Mouse (Mus musculus): Measurements from ENCODE around the gene Six3.

Six3 gene

DNA sequence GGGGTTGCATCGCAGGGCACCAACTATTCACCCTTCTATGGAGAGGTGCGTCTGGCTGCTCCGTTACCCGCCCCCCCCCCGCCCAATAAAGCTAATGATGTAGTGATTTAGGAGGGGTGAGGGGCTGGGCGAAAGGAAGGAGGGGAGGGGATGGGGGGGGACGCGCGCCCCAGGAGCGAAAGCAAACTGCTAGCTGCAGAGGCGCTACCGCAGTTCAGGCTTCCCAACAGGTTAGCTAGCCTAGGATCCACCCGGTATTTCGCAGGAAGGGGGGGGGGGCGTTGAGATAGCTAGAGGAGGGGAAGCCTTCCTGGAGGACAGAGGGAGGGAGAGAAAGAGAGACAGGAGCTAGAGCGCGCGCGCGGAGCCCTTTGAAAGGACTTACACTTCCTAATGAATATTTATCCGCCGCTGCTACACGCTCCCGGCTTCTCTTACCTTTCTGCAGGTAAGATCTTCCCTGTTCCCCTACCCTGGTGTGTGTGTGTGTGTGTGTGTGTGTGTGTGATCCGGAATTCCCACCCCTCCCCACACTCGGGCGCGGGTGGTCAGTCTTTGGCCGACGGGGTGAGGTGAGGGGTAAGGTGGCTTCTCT is at the start of gene Six3:
Gene Six3 (plus strand): TSS at position 343 of the 595 bp plus-strand sequence.
- DNase-seq (ENCODE audit: low spot score) = no peak

DNA sequence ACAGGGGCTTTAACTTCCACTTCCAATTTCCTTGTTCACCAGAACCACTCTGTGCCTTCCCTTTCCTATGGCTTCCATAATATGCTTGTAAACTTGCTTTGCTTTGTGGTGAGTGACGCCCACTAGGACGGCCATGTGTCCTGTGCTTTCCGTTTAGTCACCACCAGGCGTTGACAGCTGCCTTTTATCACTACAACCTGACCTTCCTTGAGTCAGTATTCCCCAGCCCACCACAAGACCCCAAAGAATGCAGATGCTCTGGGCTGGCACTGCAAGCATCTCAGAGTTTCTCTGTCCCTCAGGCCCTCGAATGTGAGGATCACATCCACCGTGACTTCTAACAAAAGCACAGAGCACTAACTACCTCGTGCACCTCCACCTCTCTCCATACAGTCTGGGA is 49.3 kb upstream of the Six3 start:
- DNase-seq (ENCODE audit: low spot score) = no peak

DNA sequence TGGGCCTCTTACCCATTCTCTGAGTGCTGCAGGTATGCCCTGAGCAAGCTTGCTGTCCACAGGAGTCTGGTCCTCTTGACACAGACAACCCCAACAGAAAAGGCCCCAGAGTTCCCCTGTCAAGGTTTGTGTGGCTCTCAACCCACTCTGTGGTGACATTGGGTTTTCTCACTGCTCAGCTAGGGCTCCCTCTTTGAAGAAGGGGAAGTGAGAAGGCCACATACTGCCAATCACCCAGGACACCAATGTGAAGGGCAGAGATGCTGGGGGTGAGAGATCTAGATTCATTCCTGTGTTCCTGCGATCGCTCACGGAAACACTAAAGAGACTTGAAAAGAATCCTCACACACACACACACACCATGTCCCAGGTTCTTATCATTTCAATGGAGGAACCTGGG is 39.4 kb upstream of the Six3 start:
- no peak for DNase-seq (ENCODE audit: low spot score)

DNA sequence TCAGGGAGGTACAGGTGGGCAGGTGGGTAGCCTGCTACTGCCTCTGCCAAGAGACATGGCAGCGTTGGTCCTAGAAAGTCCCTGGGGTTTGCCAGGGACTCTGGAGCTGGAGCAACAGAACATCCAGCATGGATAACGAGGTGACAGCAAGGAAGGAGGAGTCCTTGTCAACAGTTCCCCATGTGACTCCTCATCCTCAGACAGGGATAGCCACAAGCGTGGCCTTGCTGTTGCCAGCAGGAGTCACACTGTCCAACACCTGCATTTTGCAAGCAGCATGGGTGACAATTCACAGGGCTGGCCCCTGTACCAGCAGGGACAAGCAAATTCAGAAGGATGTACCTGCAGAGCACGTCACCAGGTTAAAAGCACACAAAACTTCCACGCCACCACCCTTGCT is 35.1 kb upstream of the Six3 start:
- no peak for DNase-seq (ENCODE audit: low spot score)

DNA sequence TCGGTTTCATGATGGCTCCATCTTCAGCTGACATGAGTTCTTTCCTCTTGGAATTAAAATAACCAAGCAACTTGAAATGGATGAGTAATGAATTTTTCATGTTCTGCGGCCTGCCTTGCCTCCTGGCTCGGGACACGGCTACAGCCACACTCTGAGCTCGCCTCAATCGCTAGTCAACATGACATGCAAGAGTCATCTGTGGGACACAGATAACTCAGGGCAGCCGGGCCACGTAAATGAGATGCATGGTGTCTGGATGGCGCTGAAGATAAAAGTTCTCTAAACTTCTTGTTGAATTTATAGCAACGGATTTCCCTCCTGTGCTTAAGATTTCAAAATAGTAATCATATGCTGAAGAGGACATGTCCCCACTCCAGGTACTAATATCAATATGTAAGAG is 34.1 kb upstream of the Six3 start:
- no peak for DNase-seq (ENCODE audit: low spot score)

DNA sequence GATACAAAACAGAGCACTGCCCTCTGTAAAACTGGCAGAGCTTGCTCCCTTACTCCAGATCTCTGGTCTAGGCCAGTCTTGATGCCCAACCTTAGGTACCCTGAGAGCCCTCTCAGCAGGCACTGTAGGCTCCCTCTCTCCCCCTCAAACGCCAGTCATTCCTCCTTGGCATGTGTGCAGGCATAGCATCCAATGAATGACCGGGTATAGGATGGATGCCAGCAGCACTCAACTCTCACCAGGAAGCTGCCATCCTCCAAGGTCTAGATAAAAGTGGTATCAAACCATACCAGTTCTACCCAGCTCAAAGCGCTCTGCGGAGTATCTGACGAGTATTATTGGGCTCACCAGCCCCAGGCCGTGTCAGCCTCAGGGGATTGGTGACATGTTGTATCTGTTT is 33.2 kb upstream of the Six3 start:
- no peak for DNase-seq (ENCODE audit: low spot score)

DNA sequence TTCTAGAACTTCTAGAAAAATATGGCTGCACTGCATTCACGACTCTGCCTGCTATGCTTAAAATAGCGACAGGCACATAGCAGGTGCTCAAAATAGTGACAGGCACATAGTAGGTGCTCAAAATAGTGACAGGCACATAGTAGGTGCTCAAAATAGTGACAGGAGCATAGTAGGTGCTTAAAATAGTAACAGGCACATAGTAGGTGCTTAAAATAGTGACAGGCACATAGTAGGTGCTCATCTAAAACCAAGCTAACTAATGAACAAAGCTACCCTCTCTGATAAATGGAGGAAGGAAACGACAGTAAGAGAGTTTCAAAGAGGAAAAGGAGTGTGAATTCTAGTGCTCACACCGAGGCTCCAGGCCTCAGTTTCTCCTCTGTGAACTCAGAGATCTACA is 29.2 kb upstream of the Six3 start:
- DNase-seq (ENCODE audit: low spot score) = no peak

DNA sequence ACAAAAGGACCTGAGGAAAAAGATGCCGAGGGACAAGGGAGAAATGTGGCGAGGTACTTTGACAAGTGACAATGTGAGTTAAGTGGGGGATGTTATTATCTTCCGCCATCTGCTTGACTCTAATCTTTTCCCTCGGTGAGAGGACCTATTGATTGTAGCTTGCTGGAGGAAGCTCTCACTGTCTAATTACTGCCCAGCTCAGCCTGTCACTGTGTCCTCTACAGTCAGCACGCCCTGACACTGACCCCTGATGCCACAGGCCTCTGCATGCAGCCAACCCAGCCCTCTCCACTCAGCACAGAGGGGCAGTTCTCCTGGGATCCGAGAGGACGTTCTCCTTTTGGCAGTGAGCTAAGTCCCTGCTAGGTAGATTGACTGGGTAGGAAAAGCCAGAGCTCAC is 28.8 kb upstream of the Six3 start:
- no peak for DNase-seq (ENCODE audit: low spot score)

DNA sequence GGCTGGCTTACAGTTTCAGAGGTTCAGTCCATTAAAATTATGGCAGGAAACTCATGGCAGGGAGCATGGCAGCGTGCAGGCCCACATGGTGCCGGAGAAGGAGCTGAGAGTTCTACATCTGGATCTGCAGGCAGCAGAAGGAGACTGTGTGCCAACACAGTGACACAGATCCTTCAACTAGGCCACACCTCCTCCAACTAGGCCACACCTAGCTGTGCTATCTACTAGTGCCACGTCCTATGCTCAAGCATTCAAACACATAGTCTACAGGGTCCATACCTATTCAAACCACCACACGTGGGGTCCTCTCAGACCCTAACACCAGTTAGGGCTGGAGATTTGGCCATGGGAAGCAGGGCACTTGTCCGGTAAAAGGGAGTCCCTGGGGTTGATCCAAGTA is 27.6 kb upstream of the Six3 start:
- no peak for DNase-seq (ENCODE audit: low spot score)

DNA sequence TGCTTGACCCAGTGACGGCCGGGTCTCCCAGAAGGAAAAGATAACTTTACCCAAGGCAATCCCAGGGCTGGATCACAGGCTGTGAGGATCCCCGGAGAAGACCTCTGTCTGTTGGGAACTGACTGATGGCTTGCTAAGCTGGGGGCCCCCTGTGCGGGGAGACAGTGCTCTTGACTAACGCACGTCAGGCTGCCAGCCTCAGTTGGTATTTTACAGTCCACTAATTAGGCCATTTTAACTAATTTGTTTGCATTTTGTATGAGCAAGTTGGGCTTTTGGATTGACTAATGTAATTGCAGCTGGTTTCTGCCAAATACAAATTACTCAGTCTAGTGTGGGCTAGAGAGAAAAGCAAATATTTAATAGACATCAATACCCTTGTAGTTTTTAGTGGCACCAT is 21.4 kb upstream of the Six3 start:
- no peak for DNase-seq (ENCODE audit: low spot score)

DNA sequence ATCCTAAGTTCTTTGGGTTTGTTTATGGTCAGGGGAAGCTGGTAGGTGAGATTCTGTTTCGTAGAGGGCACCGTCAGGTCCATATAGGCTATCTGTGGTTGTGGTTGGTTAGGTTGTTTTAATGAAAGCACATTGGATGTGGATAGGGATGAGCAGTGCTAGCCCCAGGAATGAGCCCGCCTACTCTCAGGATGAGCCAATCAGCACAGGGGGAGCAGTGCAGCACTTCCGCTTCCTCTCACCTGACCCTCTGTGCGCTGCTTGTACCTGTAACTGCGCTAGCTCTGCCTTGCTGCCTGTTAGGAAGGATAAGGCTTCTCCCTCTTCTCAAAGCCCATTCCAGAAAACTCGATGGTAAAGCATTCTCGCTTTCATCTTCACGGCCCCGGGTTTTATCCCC is 17.6 kb upstream of the Six3 start:
- DNase-seq (ENCODE audit: low spot score) = no peak

DNA sequence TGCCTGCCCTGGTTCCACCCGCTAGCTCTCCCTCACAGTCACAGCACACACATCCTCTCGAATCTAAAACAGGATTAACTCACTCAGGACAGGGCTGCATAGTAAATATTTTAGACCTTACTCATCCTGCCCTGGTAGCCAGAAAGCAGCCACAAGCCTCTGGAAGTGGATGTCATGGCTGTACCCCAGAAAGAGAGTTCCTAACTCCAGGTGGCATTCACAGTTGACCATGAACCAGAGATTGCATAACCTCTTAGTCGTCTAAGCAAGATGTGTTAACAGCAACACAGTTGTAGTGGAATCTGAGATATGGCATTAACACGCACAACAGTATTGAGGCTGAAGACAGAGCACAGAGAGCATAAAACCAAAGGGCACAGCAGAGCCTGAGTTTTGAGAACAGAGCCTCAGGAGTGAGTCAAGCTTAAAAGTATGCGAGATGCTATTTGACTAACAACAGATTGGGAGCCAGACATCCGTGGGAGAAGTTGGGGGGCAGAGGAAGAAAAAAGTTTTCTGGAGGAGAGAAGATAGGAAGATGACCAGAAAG is 17.0 kb upstream of the Six3 start:
- DNase-seq (ENCODE audit: low spot score) = no peak

DNA sequence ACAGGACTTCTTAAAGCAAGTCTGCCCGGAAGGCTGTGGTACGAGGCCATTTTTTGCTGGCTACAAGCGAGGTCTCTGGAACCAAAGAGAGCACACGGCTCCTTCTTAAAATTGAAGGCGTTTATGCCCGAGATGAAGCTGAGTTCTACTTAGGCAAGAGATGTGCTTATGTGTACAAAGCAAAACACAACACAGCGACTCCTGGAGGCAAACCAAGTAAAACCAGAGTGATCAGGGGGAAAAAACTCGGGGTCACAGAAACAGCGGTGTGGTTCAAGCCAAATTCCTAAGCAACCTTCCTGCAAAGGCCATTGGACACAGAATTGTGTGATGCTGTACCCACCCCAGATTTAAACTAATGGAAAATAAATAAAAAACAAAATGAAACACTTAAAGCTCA is 13.9 kb upstream of the Six3 start:
- DNase-seq (ENCODE audit: low spot score) = no peak

DNA sequence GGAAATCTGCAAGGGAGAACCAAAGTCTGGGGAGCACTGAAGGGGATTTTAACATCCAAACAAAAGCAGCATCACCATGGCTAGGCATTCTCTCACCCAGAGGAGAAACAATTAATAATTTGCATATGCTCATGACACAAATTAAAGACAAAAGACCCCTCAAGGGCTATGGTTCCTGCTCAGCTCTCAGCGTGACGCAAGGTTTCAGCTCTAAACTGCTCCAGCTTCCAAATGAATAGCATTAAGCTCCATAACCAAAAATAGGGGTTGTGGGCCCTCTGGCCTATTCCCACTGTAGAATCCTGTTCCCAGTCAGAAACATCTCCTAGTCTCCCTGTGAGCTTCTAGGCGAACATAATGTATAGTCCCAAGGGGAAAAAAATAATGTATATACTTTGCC is 6.9 kb upstream of the Six3 start:
- DNase-seq (ENCODE audit: low spot score) = no peak

DNA sequence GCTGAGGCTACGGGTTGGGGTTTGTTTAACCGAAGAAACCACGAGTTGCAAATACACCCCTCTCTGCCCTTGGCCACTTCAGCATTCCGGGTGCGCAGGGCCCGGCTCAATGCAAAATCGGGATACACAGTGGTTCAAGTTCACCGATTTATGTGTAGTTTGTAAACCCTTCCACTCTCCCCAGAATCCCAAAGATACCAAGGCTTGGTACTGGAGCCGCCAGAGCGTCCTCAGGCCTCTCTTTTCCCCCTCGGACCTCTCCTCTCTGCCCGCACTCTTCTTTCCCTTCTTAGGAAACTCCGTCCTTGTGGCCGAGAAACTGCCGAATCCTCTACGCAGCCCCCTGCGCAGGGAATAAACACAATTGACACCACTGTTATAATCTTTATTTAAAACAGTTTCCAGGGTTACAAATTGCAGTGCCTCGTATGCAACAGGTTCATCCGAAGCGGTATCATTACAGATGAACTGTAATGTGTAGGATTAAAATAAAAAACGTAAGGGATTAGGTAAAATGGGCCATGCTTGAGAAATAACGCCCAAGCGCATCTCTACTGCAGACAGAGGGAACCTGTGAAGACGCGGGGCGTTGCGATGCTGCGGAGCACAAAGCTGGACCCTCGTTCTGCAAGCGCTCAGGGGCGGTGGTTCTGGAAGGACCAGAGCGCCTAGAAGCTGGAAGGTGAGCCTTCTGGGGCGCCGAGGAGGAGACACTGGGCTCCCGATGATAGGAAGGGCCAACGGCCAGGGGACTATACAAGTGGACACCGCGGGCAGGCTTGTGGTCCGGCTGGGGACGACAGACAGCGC is 5.6 kb upstream of the Six3 start:
- DNase-seq (ENCODE audit: low spot score) = no peak

DNA sequence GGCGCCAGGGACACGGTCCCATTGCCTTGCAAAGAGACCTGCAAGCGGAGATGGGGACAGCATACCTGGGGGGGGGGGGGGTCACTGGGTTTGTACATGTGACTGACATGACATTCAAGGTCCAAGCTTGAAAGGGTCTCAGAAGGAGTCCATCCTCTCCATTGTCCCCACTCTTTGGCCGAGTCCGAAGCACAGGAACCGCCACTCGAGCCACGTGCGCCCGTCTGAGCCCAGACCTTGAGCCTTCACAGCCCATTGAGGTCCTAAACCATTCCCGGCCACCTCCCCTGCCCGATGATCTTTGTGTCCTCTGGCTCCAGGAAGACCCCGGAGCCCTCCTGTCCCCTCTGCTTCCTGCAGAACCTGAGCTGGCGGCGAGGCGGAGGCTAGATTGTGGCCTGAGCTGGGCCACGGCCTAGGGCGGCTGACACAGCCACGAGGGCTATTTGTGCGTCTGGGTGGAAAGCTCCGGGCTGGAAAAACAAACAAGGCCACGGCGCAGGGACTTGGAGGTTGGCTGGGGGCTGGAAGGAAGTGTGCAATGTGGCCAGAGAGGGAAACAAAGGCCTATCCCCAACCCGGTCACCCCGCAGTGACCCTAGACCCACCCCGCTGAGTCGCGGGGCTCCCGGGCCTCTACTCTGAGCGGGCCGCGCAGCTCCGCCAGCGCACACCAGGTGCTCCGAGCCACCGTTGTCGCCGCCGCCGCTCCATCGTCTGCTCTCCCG is 4.9 kb upstream of the Six3 start:
- DNase-seq (ENCODE audit: low spot score) = no peak

DNA sequence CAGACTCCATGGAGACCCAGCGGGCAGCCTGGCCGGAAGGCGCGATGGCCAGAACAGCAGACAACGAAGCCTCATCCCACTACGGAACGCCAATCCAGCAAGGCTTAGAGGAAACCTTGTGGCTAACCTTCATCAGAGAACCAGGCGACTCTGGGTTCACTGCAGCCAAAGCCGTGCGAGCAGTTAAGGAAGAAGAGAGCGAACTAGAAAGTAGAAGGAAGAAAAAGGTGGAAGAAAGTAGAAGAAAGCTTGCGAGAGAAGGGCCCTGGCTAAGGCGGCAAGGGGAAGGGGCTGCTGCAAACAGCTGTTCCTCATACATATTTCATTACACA is 4.3 kb upstream of the Six3 start:
- no peak for DNase-seq (ENCODE audit: low spot score)

DNA sequence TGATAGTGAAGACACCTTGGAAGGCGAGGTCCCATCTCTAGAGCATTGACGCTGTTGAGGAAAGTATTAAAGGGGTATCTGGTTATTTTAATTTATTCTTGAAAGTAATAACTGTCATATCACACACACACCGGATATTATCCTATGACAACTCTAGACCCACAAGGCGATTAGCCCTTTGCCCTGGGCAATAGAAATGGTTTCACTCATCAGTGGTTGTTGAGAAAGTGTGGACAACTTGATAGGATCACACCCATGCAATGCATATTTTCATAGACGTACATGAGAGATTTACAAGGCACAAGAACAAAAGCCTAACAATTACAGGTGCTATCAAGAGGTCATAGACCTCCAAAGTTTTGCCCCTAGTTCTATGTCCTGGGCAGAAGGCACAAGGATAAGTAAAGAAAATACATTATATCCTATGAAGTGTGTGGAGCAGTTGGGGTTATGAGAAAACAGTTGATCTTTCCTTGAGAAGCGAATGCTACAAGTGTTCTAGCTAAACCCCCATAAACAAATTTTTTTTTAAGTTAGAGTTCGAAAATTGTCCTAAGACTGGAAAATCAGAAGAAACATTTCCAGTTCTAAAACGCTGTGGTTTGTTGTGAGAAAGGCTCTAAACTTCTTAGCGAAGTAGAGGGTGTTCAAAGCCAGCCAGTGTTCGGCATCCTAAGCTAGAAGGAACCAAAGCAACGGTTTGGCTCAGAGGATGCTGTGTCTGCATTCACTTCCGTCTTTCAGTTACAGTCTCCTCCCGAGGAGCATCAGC is 3.6 kb upstream of the Six3 start:
- DNase-seq (ENCODE audit: low spot score) = no peak

DNA sequence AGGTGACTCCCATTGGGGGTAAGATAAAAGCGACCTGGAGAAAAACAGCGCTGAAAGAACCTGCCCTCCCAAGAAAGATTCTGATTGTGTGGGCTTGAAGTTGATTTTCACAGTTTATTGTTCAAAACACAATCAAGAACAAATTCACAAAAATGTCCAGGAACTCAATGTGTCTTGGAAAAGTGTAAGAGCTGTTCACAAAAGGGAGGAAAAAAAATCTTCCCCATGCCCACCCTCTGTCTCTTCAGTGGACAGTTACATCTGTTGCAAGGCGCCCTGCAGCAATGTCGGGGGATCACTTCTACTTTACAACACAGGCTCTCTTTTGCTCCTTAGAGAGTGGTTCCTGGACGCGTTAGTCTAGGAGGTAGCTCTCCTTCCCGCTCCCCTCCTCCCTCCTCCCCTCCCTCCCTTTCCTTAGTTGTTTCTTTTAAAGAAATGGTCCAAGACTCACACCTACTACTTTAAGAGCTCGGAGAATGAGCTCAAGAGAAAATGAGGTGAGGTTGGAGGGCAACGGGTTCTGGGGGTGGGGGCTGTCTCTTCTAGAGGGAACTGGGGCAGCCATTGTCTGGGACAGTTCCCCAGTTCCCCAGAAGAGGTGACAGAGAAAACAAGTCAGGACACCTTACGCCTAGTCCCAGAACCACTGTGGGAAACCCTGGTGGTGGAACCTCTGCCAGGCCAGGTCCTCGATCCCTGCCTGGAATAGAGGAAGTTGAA is 2.9 kb upstream of the Six3 start:
- DNase-seq (ENCODE audit: low spot score) = no peak

DNA sequence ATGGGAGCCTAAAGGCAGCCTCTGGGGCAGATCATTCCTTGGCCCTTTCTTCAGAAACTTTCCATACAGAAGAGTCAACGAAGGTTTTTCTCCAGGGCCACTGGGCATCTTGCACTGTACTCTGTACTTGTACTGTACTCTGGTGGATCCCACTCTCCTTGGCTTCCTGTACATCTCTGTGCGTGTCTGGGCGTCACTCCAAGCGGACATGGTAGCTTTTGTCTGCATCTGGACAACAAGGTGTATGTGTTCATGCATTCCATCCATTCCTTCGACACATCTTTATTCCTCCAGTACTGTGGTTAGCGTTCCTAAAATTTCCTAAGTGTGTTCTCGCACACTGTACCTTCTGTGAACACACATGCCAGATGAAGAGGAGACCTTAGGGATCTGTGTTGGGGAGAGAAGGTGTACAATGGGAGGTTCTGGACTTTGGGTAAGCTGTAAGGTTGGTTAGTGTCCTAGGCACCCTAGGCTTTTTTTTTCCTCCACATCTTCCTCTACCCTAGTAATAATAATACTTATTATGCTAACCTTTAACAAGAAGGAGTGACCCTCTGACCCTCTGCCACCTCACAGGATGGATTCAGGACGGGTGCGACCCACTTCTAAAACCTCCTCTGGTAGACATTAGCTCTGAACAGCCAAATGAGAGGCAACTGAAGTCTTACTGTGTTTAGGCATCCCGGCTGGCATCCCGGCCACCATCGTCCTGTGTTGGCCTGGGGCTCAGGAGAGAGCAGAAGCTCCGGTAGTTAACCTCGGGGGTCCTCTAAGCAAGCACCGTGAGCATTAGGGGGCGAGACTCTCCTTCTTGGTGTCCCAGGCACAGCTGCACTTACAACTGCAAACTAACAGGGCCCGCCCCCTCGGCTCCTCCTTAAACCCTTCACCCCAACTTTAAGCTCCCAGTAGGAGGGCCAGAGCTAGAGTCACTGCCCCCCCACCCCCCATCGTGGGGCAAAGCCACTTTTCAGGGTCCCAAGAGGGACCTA is 1.6 kb upstream of the Six3 start:
- no peak for DNase-seq (ENCODE audit: low spot score)
